In the genomic region with DNA sequence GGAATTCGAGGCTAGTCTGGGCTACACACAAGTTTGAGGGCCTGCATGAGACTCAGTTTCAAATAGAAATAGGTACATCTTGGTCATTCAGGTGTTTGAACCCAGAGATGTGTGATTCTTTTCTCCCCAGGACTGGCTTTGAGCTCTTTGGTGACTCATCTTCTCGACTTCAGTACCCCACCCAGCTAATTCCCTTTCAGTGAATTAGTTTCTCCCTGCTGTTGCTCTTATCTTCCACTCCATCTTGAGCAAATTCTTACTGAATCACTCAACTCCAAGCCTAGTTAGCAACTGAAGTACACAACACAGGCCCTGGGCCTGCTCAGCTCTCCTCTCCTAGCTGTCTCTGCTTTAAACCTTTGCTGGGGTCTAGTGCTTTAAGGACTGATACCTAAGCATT, we compare ENCODE assay signal across 10 mouse cellular contexts. TPM values are rescaled to one million over a fixed set of nuclear protein-coding genes. Genes with fewer than 3 reads are reported as not detected.
DNase-seq lines count a peak whose midpoint lies in the region; ATAC-seq lines count a peak whose summit lies in the region.
"Had no signal": no experiment of that assay in that cellular context is flagged by ENCODE, and none has a peak within 500 bp of the region (broad histone marks: within the 10 kb centered on the region; RNA-seq: fewer than 3 reads in every experiment).

No protein-coding gene starts in this region.

- ATAC-seq in lung, embryonic 15.5 days (ENCODE audit: borderline replicate concordance, extremely low read depth, low FRiP score, low TSS enrichment) = no peak
- ATAC-seq in embryonic facial prominence, embryonic 13.5 days (ENCODE audit: insufficient number of reproducible peaks, insufficient read depth, low FRiP score, low TSS enrichment, low read depth) = no peak
- ATAC-seq in neural tube, embryonic 14.5 days (ENCODE audit: low read depth) = no peak

- peaks cover 23% of the 10 kb centered on the region for H3K36me3 ChIP-seq in lung, embryonic 15.5 days
- peaks cover 26% of the 10 kb centered on the region for H3K36me3 ChIP-seq in embryonic facial prominence, embryonic 13.5 days
- peaks cover 26% of the 10 kb centered on the region for H3K36me3 ChIP-seq in limb, embryonic 10.5 days
- peaks cover 19% of the 10 kb centered on the region for H3K36me3 ChIP-seq in neural tube, embryonic 14.5 days (ENCODE audit: control insufficient read depth, insufficient read depth, low read length)

- H3K9me3 ChIP-seq in lung, embryonic 15.5 days = no peaks in the 10 kb centered on the region
- H3K9me3 ChIP-seq in embryonic facial prominence, embryonic 13.5 days = no peaks in the 10 kb centered on the region
- H3K9me3 ChIP-seq in limb, embryonic 10.5 days (replicated peaks) = no peaks in the 10 kb centered on the region
- no peaks in the 10 kb centered on the region for H3K9me3 ChIP-seq in neural tube, embryonic 14.5 days (ENCODE audit: control insufficient read depth, low read length)

- peak overlapping the region; percentile 80 for H3K4me2 ChIP-seq in lung, embryonic 15.5 days
- H3K4me2 ChIP-seq in embryonic facial prominence, embryonic 13.5 days = peak overlapping the region; percentile 85
- peak overlapping the region; percentile 79; the same call in 1 of the 2 replicates for H3K4me2 ChIP-seq in neural tube, embryonic 14.5 days (ENCODE audit: low read depth, low read length)

- WGBS in lung, embryonic 15.5 days = 45% methylated on average over 2 of the region's 2 CpGs
- WGBS in embryonic facial prominence, embryonic 13.5 days = 61% methylated on average over 2 of the region's 2 CpGs
- 66% methylated on average over 2 of the region's 2 CpGs for WGBS in limb, embryonic 10.5 days
- WGBS in neural tube, embryonic 14.5 days = 70% methylated on average over 2 of the region's 2 CpGs

- 0 out of 2 replicates have a peak overlapping the region, but pooled peaks have one; percentile 5 for H3K9ac ChIP-seq in lung, embryonic 15.5 days
- H3K9ac ChIP-seq in embryonic facial prominence, embryonic 13.5 days = peak overlapping the region; percentile 83
- no peak overlapping the region for H3K9ac ChIP-seq in neural tube, embryonic 14.5 days (replicated peaks; ENCODE audit: low read depth, low read length)

- no peak overlapping the region for H3K27ac ChIP-seq in lung, embryonic 15.5 days
- H3K27ac ChIP-seq in embryonic facial prominence, embryonic 13.5 days = no peak overlapping the region
- no peak overlapping the region for H3K27ac ChIP-seq in limb, embryonic 10.5 days
- H3K27ac ChIP-seq in neural tube, embryonic 14.5 days (ENCODE audit: low read depth, low read length) = no peak overlapping the region

- peak overlapping the region; percentile 75 for H3K4me3 ChIP-seq in lung, embryonic 15.5 days
- peak overlapping the region; percentile 94 for H3K4me3 ChIP-seq in embryonic facial prominence, embryonic 13.5 days
- H3K4me3 ChIP-seq in limb, embryonic 10.5 days = peak overlapping the region; percentile 97
- peak overlapping the region; percentile 70; the same call in 1 of the 2 replicates for H3K4me3 ChIP-seq in neural tube, embryonic 14.5 days (ENCODE audit: low read depth, low read length)

- no peak for DNase-seq in lung, postnatal 25 days (ENCODE audit: low spot score)
- DNase-seq in limb, embryonic 10.5 days (ENCODE audit: low spot score) = no peak
- no peak for DNase-seq in spleen, postnatal 36 days (ENCODE audit: low spot score in 2 of 2)
- no peak for DNase-seq in right cerebral cortex, postnatal 36 days (ENCODE audit: low spot score in 2 of 2)
- no peak for DNase-seq in kidney, postnatal 36 days
- DNase-seq: heart, postnatal 14 days; retina, postnatal 1 day had no signal

- peaks cover 17% of the 10 kb centered on the region for H3K4me1 ChIP-seq in lung, embryonic 15.5 days
- peaks cover 17% of the 10 kb centered on the region for H3K4me1 ChIP-seq in embryonic facial prominence, embryonic 13.5 days
- peaks cover 17% of the 10 kb centered on the region for H3K4me1 ChIP-seq in limb, embryonic 10.5 days
- H3K4me1 ChIP-seq in neural tube, embryonic 14.5 days (ENCODE audit: control insufficient read depth, insufficient read depth, low read length) = peaks cover 16% of the 10 kb centered on the region; the same call in 1 of the 2 replicates

- H3K27me3 ChIP-seq in lung, embryonic 15.5 days = no peaks in the 10 kb centered on the region
- H3K27me3 ChIP-seq in embryonic facial prominence, embryonic 13.5 days = no peaks in the 10 kb centered on the region
- no peaks in the 10 kb centered on the region for H3K27me3 ChIP-seq in limb, embryonic 10.5 days (ENCODE audit: low read depth, poor library complexity, severe bottlenecking)
- H3K27me3 ChIP-seq in neural tube, embryonic 14.5 days (ENCODE audit: control insufficient read depth, insufficient read depth, low read length) = no peaks in the 10 kb centered on the region

RNA-seq across cellular contexts. Expression of gene Ddx39, which starts 1.6 kb away (rescaled TPM):
- polyA plus RNA-seq in lung, embryonic 15.5 days (2015; fragmentation: Nextera tagmentation; extraction: Ambion mirVana) = 186 and 187 TPM in 2 replicates
- polyA plus RNA-seq in embryonic facial prominence, embryonic 13.5 days (2015; fragmentation: Nextera tagmentation; extraction: Ambion mirVana) = 131 and 148 TPM in 2 replicates
- 295 and 349 TPM in 2 replicates for polyA plus RNA-seq in limb, embryonic 10.5 days (2016; fragmentation: Nextera tagmentation; extraction: Ambion mirVana)
- 82.6 and 83.3 TPM in 2 replicates for polyA plus RNA-seq in neural tube, embryonic 14.5 days (2014; fragmentation: Nextera tagmentation; extraction: Ambion mirVana)

RNA-seq across cellular contexts. Expression of gene Pkn1, which starts 17.6 kb away (rescaled TPM):
- polyA plus RNA-seq in lung, embryonic 15.5 days (2015; fragmentation: Nextera tagmentation; extraction: Ambion mirVana) = 35.4 and 38.0 TPM in 2 replicates
- 23.5 and 24.0 TPM in 2 replicates for polyA plus RNA-seq in embryonic facial prominence, embryonic 13.5 days (2015; fragmentation: Nextera tagmentation; extraction: Ambion mirVana)
- 38.6 and 41.4 TPM in 2 replicates for polyA plus RNA-seq in limb, embryonic 10.5 days (2016; fragmentation: Nextera tagmentation; extraction: Ambion mirVana)
- 25.1 and 27.7 TPM in 2 replicates for polyA plus RNA-seq in neural tube, embryonic 14.5 days (2014; fragmentation: Nextera tagmentation; extraction: Ambion mirVana)

RNA-seq across cellular contexts. Expression of gene Adgre5, which starts 24.6 kb away (rescaled TPM):
- 56.7 and 64.0 TPM in 2 replicates for polyA plus RNA-seq in lung, embryonic 15.5 days (2015; fragmentation: Nextera tagmentation; extraction: Ambion mirVana)
- polyA plus RNA-seq in embryonic facial prominence, embryonic 13.5 days (2015; fragmentation: Nextera tagmentation; extraction: Ambion mirVana) = 27.1 and 27.7 TPM in 2 replicates
- 15.6 and 25.8 TPM in 2 replicates for polyA plus RNA-seq in limb, embryonic 10.5 days (2016; fragmentation: Nextera tagmentation; extraction: Ambion mirVana)
- 8.8 and 13.5 TPM in 2 replicates for polyA plus RNA-seq in neural tube, embryonic 14.5 days (2014; fragmentation: Nextera tagmentation; extraction: Ambion mirVana)

RNA-seq across cellular contexts. Expression of gene Ptger1, which starts 50.1 kb away (rescaled TPM):
- polyA plus RNA-seq in lung, embryonic 15.5 days (2015; fragmentation: Nextera tagmentation; extraction: Ambion mirVana) = 1.2 and 1.4 TPM in 2 replicates
- 1.5 and 2.1 TPM in 2 replicates for polyA plus RNA-seq in embryonic facial prominence, embryonic 13.5 days (2015; fragmentation: Nextera tagmentation; extraction: Ambion mirVana)
- polyA plus RNA-seq in limb, embryonic 10.5 days (2016; fragmentation: Nextera tagmentation; extraction: Ambion mirVana) = 0.64 TPM in 2 replicates
- 0.71 and 1.4 TPM in 2 replicates for polyA plus RNA-seq in neural tube, embryonic 14.5 days (2014; fragmentation: Nextera tagmentation; extraction: Ambion mirVana)
